Mouse (Mus musculus) lung, postnatal 36 days (tissue): Measurements from ENCODE around the gene Tceanc2.
A peak's percentile ranks its signal among the peaks of the same experiment; 100 is the strongest.

Experiments
- DNase-seq: peaks from one replicate; pipeline ENCODE4 v3.0.0; 2022; ENCODE audit warnings: mixed read lengths

Tceanc2 gene

GRCm38 (mm10) chr4:107178830-107179490 lies at the start of gene Tceanc2:
Gene Tceanc2 (minus strand): TSS chr4:107179116.
- DNase-seq: peak; percentile 62

GRCm38 (mm10) chr4:107226313-107226712 lies 47.4 kb upstream of the Tceanc2 start:
- no peak for DNase-seq

DNA sequence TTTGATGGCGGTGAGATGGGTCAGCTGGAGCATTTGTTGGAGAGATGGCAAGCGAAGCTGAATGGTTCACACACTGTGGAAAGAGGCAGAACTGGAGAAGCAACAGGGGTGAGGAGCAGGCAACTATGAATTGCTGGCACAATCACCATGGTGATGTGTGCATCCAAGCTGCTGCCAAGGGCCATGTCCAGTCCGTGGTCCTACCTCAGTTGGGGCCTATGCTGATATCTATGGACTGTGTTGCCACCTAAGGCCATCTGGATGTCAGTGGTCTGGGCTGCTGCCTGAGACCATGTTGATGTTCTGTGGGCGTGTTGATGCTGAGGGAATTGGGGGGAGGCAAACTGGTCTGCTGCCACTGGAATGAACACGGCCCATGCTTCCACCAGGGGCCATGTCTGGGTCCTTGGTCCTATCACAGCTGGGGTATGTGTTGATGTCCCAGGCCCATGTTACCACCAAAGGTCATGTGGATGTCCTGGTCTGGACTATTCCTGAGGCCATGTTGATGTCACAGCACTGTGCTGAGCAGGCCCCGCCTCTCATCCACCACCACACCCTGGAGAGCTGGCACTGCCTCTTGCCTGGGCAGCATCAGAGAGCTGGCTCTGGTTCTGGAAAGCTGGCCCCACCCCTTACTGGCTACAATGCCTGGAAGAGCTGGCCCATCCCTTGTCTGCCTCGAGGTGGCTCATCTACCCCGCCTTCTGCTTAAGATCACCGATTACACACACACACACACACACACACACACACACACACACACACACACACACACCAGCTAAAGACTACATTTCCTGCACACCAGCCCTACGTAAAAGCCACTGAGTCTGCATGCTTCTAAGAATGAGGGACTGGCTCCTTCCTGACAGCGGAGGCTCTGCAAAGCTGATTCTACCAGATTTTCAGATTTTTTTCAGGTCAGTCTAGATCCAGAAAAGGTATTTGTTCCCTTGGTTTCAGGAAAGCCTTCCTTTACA lies 44.6 kb upstream of the Tceanc2 start:
- peak; percentile 81 for DNase-seq

DNA sequence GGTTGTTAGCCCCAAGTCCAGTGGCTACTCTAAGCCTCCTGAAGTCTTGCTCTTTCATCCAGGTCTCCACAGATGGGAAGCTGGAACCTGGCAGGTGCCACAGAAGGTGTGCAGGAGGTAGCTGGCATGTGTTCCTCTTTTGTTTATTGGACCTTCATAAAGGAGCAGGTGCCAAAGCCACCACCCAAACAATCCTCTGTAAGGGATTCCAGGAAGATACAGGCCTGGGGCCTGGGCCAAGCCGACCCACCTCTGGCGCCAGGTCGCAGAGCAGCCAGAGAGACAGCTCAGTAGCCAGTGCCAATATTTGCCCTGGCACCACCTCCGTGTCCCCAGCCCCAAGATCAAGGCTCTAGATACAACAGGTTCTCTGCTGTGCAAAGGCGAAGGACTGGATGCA lies 42.6 kb upstream of the Tceanc2 start:
- DNase-seq: peak; percentile 23

GRCm38 (mm10) chr4:107217574-107217973 lies 38.7 kb upstream of the Tceanc2 start:
- no peak for DNase-seq

DNA sequence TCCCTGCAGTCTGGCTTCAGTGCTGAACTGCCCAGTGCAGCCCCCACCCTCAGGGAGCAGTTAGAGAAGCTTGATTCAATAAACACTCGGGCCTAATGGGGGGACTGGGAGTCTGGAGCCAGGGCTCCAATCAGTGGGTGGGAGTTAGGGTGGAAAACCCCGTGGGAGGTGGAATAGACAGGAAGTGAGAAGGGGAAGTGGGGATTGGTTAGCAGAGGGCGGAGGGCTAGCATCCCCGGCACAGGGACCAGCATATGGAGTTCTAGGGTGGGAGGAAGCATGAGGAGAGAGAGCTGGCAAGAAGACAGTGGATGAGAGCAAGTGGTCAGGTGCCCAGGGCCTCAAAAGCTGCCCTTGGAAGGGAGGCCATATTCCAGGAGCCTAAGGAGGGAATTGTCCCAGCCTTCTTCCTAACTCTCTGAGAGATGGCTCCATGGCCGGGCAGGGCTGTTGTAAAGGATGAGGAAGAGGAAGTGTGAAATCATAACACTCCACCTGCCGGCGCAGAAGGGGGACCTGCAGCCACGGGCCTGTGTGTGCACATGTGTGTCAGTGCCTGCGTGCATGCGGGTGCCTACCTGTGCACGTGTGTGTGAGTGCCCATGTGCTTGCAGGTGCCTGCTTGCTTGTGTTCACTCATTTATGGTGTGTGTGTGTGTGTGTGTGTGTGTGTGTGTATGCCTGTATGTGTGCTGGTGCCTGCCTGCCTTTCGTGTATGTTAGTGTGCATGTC lies 34.5 kb upstream of the Tceanc2 start:
- no peak for DNase-seq

- DNase-seq: no peak
Measured at GRCm38 (mm10) chr4:107211936-107212335, 33.0 kb upstream of the Tceanc2 start.

- peak; percentile 92 for DNase-seq
Measured at GRCm38 (mm10) chr4:107211465-107211864, 32.5 kb upstream of the Tceanc2 start.

- DNase-seq: peak; percentile 80
Measured at GRCm38 (mm10) chr4:107210483-107211097, 31.7 kb upstream of the Tceanc2 start.

- DNase-seq: no peak
Measured at GRCm38 (mm10) chr4:107208880-107209279, 30.0 kb upstream of the Tceanc2 start, which contains the start of gene Ldlrad1. Gene Ldlrad1 (plus strand): TSS chr4:107209180.

GRCm38 (mm10) chr4:107207016-107207415 lies 28.1 kb upstream of the Tceanc2 start:
- no peak for DNase-seq

- DNase-seq: peak; percentile 48
Measured at GRCm38 (mm10) chr4:107203001-107203400, 24.1 kb upstream of the Tceanc2 start.

DNA sequence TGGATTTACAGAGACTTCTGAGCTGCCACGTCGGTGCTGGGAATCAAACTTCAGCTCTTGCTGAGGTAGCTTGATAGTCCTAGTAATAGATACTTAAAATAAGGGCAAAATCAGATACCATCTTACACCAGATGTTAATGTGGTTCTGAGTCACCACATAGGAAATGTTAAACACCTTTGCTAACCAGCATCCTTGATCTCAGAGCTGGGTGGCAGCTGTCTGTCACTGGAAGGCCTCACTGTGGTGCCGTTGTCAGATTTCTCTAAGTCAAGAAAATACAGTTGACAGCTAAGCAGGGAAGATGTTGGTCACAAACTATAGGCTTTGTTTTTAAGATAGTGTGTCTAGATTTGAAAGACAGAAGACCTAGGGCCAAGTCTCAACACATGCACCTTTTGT lies 22.9 kb upstream of the Tceanc2 start:
- no peak for DNase-seq

DNA sequence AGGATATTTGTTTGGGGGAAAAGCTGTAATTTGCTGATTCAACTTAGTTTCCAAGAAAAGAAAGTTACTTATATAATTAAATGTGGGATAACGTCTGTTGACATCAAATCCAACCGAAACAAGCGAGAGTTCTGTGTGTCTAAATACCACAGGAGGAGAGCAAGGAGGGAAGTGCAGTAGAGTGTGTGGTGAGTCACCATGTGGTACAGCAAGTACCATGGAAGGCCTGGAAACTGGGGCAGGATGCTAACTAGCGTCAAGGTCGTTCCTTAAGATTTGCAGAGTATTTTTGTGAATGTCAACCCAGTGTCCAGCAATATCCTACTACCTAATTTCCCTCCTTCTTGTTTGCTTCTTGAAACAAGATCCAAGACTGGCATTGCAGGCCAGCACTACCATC lies 19.2 kb upstream of the Tceanc2 start:
- DNase-seq: no peak

DNA sequence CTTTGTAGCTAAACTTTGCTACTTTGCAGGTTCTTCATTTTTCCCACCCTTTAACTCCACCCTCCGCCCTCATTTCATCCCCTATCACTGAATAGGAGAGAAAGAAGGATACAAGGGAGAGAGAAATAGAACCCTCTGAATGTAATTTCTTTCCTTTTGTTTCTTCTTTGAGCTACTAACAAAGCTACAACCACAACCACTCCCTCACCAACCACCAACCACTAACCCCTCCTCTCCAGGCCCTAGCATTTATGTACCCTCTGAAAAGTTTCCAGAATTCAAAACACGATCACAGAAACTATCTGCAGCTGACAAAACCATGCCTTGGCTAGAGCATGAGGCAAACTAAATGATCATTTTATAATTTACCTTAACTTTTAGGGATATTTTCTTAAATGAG lies 17.5 kb upstream of the Tceanc2 start:
- no peak for DNase-seq

DNA sequence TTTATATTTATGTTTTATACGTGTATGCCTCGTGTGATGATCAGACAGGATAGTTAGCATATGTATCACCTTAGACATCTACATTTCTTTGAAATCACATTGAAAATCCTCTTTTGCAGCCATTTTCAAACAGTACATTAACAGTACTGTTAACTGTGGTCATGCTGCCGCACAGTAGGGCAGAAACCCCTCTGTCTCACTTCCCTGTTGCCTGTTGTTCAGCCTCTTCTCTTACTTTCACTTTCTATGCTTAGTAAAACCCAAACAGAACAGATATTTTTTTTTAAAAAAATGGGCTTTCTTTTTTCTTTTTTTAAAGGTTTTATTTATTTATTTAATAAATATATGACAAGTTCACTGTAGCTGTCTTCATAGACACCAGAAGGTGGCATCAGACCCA lies 14.9 kb upstream of the Tceanc2 start:
- DNase-seq: no peak

GRCm38 (mm10) chr4:107185703-107186102 lies 6.8 kb upstream of the Tceanc2 start:
- DNase-seq: no peak

- no peak for DNase-seq
Measured at GRCm38 (mm10) chr4:107183203-107183602, 4.3 kb upstream of the Tceanc2 start.

DNA sequence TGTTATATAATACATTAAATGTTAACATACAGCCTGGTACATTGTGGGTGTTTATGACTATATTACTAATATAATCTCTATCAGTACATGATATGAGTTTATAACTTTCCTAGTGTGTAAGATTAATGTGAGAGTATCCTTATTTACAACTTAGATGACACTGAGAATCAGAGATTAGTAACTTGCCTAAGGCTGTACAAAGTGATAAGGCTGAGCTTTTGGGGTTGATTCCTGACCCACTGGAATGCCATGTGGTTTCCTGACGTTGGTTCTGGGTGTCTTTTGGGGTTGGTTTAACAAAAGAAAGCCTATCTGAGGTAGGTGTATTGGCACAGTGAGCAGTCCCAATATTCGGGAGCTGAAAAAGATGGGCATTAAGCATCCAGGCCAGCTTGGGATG lies 3.9 kb upstream of the Tceanc2 start:
- no peak for DNase-seq

DNA sequence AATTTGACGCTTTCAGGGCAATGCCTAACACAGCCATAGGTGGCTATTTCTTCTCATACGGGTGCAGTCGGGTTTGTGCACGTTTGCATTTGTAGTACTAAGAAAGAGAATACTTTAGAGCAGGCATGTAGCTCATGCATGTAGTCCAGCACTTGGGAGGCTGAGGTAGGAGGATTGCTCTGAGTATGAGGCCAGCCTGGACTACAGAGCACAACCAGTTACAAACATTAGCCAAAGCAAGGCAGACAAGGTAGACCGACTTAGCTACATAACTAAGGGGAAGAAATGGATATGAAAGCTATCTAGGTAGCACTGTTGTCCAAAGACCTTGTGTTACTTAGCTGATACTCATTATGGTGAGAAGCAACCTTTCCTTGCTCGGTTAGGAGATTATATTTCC lies 3.0 kb upstream of the Tceanc2 start:
- no peak for DNase-seq

DNA sequence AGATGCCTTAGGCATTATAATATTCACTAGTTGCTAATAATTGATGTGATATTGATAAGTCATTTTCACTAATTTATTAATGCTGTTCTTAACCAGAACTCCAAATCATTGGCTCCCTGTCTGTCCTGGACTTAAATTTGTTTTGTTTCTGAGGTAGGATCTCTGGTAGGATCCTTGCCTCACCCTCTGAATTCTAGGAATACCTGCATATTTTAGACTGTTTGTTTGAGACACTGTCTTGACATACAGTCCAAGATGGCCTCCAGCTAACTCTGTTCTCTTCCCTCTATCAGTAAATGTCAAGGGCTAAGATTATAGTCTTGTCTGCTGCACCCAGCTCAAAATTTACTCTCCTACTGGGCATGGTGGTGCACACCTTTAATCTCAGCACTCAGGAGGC lies 1.8 kb upstream of the Tceanc2 start:
- no peak for DNase-seq

- DNase-seq: no peak
Measured at GRCm38 (mm10) chr4:107179561-107179960, 645 bp upstream of the Tceanc2 start.
